Mouse (Mus musculus) gastrocnemius, adult 8-10 months (tissue): ENCODE results near the gene Scrg1. TPM values are rescaled to one million over a fixed set of nuclear protein-coding genes. Genes with fewer than 3 reads are reported as not detected.
A peak's percentile ranks its signal among the peaks of the same experiment; 100 is the strongest.
"Not testable (repeated sequence)": the region's sequence is repeated elsewhere in the genome, so short reads cannot be mapped to it uniquely, and the experiment has no call there.

Experiments
- DNase-seq, 2 experiments: peaks; one replicate each; pipeline ENCODE4 v3.0.0; 2022; ENCODE audit warnings: low spot score in 2 of 2
- total RNA-seq, 4 experiments: library from RNA; stranded (reverse); gene quantifications; 2 replicates each; pipeline ENCODE4 v1.2.4; 2022

Scrg1 gene
- total RNA-seq, 4 experiments from 2014 or later = not detected

GRCm38 (mm10) chr8:57507556-57508063 lies 51.9 kb downstream of the Scrg1 start:
- no peak for DNase-seq

GRCm38 (mm10) chr8:57508657-57509056 lies 52.9 kb downstream of the Scrg1 start:
- no peak for DNase-seq

- no peak for DNase-seq
These were observed 55.1 kb downstream of the Scrg1 start for GRCm38 (mm10) chr8:57510791-57511315.

- peak; percentile 99 for DNase-seq
These were observed 55.8 kb downstream of the Scrg1 start, which contains the start of gene Hmgb2 for GRCm38 (mm10) chr8:57511316-57512118. Gene Hmgb2 (plus strand): TSS chr8:57511907.

GRCm38 (mm10) chr8:57512141-57513056 lies 56.7 kb downstream of the Scrg1 start:
- no peak for DNase-seq

GRCm38 (mm10) chr8:57513178-57513661 lies 57.5 kb downstream of the Scrg1 start:
- not testable (repeated sequence) for DNase-seq

- DNase-seq = not testable (repeated sequence)
These were observed 61.0 kb downstream of the Scrg1 start for GRCm38 (mm10) chr8:57516685-57517084.

- DNase-seq = no peak
These were observed 62.0 kb downstream of the Scrg1 start for GRCm38 (mm10) chr8:57517723-57518122.

- no peak for DNase-seq
These were observed 64.6 kb downstream of the Scrg1 start for GRCm38 (mm10) chr8:57520186-57520786.

Other genes with a start within 250 kb of the Scrg1 start
- under 1 TPM in 2 of 4 experiments, not detected in 2; 0.11 to 0.15 TPM for gene Hand2, start 134.9 kb upstream of the Scrg1 start, total RNA-seq
- gene Sap30, start 31.9 kb downstream of the Scrg1 start, total RNA-seq = 10 to 100 TPM in 3 of 4 experiments, 1 to 10 TPM in 1; 8.7 to 11.0 (median 10.6) TPM
- gene Hmgb2, start 56.0 kb downstream of the Scrg1 start, total RNA-seq = 1 to 10 TPM; 2.5 to 6.5 (median 4.8) TPM
- 1 to 10 TPM; 1.6 to 2.2 (median 1.7) TPM for gene Galnt7, start 197.1 kb downstream of the Scrg1 start, total RNA-seq